Mouse (Mus musculus) frontal cortex, postnatal 25 days (tissue): ENCODE data around the gene 1700018B08Rik.
A peak's percentile ranks its signal among the peaks of the same experiment; 100 is the strongest.

Source experiments
- DNase-seq, 2 experiments: peaks; one replicate each; pipeline ENCODE4 v3.0.0; 2022; ENCODE audit warnings: low spot score in 2 of 2

The 1700018B08Rik gene

GRCm38 (mm10) chr8:121544276-121544785 is at the start of gene 1700018B08Rik:
TSS of gene 1700018B08Rik (minus strand) at chr8:121544320.
- no peak for DNase-seq

GRCm38 (mm10) chr8:121593293-121593692 is 49.2 kb upstream of the 1700018B08Rik start:
- DNase-seq = no peak

GRCm38 (mm10) chr8:121591178-121592066 is 47.3 kb upstream of the 1700018B08Rik start:
- no peak for DNase-seq

- DNase-seq = peak; percentile 86 to 93
Observed at GRCm38 (mm10) chr8:121590203-121591177, 46.4 kb upstream of the 1700018B08Rik start, which contains the start of gene Map1lc3b. TSS of gene Map1lc3b (plus strand) at chr8:121590361.

- DNase-seq = no peak
Observed at GRCm38 (mm10) chr8:121589205-121589726, 45.1 kb upstream of the 1700018B08Rik start.

GRCm38 (mm10) chr8:121588750-121589149 is 44.6 kb upstream of the 1700018B08Rik start:
- DNase-seq = no peak

GRCm38 (mm10) chr8:121585159-121585825 is 41.2 kb upstream of the 1700018B08Rik start:
- DNase-seq = peak; percentile 99

- no peak for DNase-seq
Observed at GRCm38 (mm10) chr8:121584730-121585129, 40.6 kb upstream of the 1700018B08Rik start.

- DNase-seq = no peak
Observed at GRCm38 (mm10) chr8:121583653-121584052, 39.5 kb upstream of the 1700018B08Rik start.

- DNase-seq = no peak
Observed at GRCm38 (mm10) chr8:121580465-121580864, 36.3 kb upstream of the 1700018B08Rik start.

- peak; percentile 88 to 91 for DNase-seq
Observed at GRCm38 (mm10) chr8:121578676-121579451, 34.7 kb upstream of the 1700018B08Rik start, which contains the start of gene Fbxo31. TSS of gene Fbxo31 (minus strand) at chr8:121578806.

- no peak for DNase-seq
Observed at GRCm38 (mm10) chr8:121577751-121578675, 33.9 kb upstream of the 1700018B08Rik start.

GRCm38 (mm10) chr8:121575661-121576060 is 31.5 kb upstream of the 1700018B08Rik start:
- no peak for DNase-seq

GRCm38 (mm10) chr8:121573275-121573674 is 29.2 kb upstream of the 1700018B08Rik start:
- DNase-seq = no peak

- no peak for DNase-seq
Observed at GRCm38 (mm10) chr8:121572121-121572520, 28.0 kb upstream of the 1700018B08Rik start.

GRCm38 (mm10) chr8:121570801-121571200 is 26.7 kb upstream of the 1700018B08Rik start:
- DNase-seq = no peak

GRCm38 (mm10) chr8:121570335-121570734 is 26.2 kb upstream of the 1700018B08Rik start:
- DNase-seq = no peak

- no peak for DNase-seq
Observed at GRCm38 (mm10) chr8:121568321-121568720, 24.2 kb upstream of the 1700018B08Rik start.

- no peak for DNase-seq
Observed at GRCm38 (mm10) chr8:121563701-121564100, 19.6 kb upstream of the 1700018B08Rik start.
